Comparison of ENCODE assay signal across 22 mouse cellular contexts in the genomic region with DNA sequence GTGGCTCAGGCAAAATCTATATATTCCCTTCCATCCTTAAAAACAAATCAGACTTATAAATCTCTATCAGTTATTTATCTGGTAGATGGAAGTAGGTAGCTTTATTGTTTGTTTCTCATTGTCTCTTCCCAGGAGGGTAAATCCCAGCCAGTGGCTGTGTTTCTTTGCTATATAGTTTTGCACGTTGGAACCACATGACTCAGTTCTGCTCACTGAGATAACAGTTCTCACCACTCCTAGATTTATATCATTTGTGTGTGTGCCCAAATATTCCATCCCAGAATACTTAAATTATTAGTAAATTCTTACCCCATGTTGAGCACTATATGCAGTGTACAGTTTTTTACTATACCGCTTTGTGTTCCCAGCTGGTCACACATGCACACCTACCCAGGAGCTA.
"Had no signal": no experiment of that assay in that cellular context is flagged by ENCODE, and none has a peak within 500 bp of the region (broad histone marks: within the 10 kb centered on the region; RNA-seq: fewer than 3 reads in every experiment).

No protein-coding gene starts in this region.

- H3K36me3 ChIP-seq: liver, embryonic 15.5 days; midbrain, embryonic 12.5 days; midbrain, embryonic 15.5 days; neural tube, embryonic 12.5 days had no signal

- DNase-seq: kidney, adult 18-20 months; kidney, adult 9 months; kidney, postnatal 14 days; kidney, postnatal 4 days; layer of hippocampus, adult 9-11 months; lung, embryonic 14.5 days; right cerebral cortex, adult 18-20 months; right cerebral cortex, postnatal 14 days; right cerebral cortex, postnatal 4 days; thymus, adult 2 months; thymus, postnatal 14 days; thymus, postnatal 4 days had no signal

- H3K4me1 ChIP-seq: midbrain, embryonic 12.5 days; midbrain, embryonic 15.5 days; neural tube, embryonic 12.5 days; neural tube, embryonic 15.5 days had no signal

- H3K9me3 ChIP-seq: liver, embryonic 15.5 days; midbrain, embryonic 12.5 days; midbrain, embryonic 15.5 days; neural tube, embryonic 12.5 days; neural tube, embryonic 15.5 days had no signal

- H3K4me3 ChIP-seq: left cerebral cortex, adult 2 months; liver, embryonic 15.5 days; midbrain, embryonic 12.5 days; midbrain, embryonic 15.5 days; neural tube, embryonic 12.5 days; neural tube, embryonic 15.5 days had no signal

- H3K4me2 ChIP-seq: liver, embryonic 15.5 days; lung, embryonic 14.5 days; midbrain, embryonic 12.5 days; midbrain, embryonic 15.5 days; neural tube, embryonic 12.5 days; neural tube, embryonic 15.5 days had no signal

- H3K9ac ChIP-seq: liver, embryonic 15.5 days; lung, embryonic 14.5 days; midbrain, embryonic 12.5 days; midbrain, embryonic 15.5 days; neural tube, embryonic 12.5 days; neural tube, embryonic 15.5 days had no signal

- ATAC-seq: intestine, embryonic 16.5 days; lung, postnatal 0 days; midbrain, embryonic 15.5 days had no signal

- H3K27me3 ChIP-seq: liver, embryonic 15.5 days; midbrain, embryonic 12.5 days; midbrain, embryonic 15.5 days; neural tube, embryonic 12.5 days; neural tube, embryonic 15.5 days had no signal

- H3K27ac ChIP-seq: left cerebral cortex, adult 2 months; liver, embryonic 15.5 days; macrophage; midbrain, embryonic 12.5 days; midbrain, embryonic 15.5 days; neural tube, embryonic 12.5 days; neural tube, embryonic 15.5 days; stomach, postnatal 0 days had no signal
